Mouse (Mus musculus) frontal cortex, adult 2 months (tissue): ENCODE measurements around the gene Enox1. TPM values are rescaled to one million over a fixed set of nuclear protein-coding genes. Genes with fewer than 3 reads are reported as not detected.

Experiments
- DNase-seq, 2 experiments: peaks; one replicate each; pipeline ENCODE4 v3.0.0; 2022; ENCODE audit warnings: low spot score in 1 of 2; ENCODE audit errors: extremely low spot score in 1 of 2
- polyA plus RNA-seq: library from polyadenylated mRNA; depleted of rRNA; stranded (reverse); fragments of >200 nt; gene quantifications from 2 replicates; pipeline ENCODE4 v1.2.3, GENCODE M21; 2012

The Enox1 gene
- polyA plus RNA-seq, 1 experiment = 23.8 TPM

DNA sequence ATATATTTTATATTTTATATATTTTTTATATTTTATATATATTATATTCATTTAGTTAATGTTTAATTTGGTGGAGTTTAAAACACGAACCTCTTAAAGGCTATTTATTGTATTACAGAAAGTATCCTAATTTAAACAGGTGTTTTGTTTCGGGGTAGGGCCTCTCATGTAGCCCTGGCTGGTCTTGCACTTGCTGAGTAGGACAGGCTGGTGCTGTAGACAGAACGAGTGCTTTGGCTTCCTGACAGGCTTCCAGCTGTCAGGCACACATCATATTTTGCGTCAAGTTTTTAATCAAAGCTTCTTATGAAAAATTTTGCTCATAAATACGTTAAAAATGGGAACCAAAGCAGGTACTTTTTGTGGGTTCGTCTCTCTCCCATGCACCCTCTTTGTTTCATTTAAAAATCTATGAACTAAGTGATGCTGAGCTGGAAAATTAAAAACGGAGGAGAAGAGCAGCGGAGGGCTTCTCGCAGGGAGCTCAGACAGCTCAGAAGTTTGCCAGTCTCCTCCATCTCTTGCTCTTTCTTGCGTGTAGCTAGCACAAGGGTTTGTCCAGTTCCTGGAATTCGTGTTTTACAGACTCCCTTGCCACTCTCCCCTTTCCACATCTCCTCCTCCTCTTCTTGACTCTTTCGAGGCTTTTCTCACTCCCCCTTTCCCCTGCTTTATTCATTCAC, 115.8 kb downstream of the Enox1 start:
- DNase-seq = peak in 1 of 2 experiments; percentile 34

DNA sequence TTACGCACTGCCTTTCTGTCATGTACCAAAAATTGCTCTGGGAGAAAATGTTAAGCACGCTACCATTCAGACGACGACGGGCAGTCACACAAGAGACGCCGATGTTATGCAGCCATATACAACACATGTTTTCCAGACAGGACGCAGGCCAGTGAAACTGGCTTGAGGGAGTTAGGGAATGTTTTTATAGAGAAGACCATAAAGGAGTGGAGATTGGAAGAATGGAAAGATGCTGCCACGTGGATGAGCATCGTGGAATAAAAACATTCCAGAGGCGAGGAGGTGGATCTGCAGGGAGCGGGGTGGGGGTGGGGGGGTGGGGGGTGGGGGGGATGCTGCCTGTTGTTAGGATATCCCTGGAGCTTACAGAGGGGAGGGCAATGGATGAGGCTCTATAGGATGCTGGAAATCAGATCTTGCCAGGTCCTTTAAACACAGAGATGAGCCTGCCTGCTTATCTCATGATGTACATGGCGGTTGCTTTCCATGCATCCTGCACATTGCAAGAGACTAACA, 116.4 kb downstream of the Enox1 start:
- DNase-seq = no peak

DNA sequence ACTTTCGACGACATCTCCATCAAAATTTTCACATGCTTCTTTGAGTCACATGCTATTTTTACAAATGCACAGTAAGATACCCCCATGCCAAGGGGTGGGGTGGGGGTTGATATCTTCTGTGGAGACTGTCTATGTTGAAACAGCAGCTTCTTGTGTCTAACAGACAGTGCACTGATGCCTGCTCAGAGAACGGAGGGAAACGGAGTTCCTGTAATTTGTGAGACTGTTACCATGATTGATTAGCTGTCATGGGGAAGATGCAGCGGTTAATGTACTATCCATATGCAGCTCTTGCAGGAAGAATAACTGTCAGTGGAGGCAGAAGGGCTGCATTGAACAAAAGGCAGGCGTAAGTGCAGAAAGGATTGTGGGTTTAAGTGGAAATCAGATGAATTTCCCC, 117.2 kb downstream of the Enox1 start:
- no peak for DNase-seq

DNA sequence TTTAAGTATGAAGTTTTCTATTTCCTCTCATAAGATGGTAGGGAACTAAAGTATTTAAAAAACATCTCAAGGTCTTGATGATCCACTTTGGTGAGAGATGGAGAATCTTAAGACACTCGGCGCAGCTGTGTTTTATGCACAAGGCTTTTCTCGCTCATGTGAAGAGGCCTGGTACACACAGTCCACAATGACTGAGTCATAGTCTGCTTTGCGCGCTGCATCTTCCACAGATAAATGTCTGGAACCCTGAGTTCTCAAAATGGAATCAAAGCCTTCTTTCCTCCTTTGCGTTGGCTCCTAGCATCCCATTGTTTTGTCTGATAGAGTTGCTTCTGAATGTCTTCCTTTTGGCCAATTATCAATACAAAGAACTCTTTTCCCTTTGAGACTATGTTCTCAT, 119.0 kb downstream of the Enox1 start:
- peak in 1 of 2 experiments; percentile 13 for DNase-seq

DNA sequence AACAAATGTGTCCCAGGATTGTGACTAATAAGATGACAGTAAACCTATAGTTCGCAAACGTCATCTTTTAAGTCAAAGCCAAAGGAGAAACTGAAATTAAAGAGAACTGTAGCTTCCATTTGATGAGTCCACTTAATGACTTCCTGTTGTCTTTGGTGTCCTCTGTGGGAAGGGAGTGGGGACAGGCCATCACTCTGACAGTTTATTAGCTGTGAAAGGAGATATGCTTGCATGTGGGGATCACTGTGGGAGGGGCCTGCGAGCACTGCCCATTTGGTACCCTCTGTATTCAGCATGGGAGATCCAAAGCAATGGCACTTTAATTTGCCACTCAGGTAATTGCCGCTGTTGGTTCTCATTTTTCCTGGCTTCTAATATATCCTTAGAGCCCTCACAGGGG, 122.6 kb downstream of the Enox1 start:
- no peak for DNase-seq

DNA sequence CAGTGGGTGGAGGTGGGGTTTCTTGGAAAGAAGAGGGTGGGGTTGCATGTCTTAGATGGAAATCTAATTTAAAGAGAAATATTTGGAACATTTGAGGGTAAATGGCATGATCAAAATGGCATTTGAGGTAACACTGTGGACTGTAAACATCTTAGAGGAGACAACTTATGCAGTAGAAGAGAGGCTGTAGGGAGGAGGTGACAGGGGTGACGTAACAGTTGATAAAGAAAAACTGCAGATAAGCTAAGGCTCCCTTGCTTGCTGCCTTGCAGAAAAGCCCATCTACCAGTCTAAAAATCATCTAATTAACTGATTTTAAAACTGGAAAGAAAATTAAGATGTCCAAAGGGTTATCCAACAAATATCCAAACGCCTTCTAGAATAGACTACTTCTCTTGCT, 123.9 kb downstream of the Enox1 start:
- DNase-seq = no peak

DNA sequence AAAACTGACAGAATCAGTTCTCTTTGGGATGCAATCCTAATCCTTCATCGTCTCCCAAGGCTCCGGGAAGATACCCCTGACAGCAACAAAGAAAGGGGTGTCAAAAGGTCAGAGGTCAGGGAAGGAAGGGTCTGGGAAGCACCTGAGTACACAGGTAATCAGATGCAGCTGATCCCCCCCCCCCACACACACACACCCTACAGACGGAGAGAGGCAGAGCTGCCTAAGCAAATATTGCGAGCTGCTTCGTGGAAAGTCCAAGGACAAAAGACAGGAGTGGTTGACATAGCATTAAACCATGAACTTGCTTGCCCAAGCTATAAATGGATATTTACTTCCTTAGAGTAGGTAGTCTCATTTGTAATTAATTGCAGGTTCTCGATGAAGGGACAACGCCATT, 124.3 kb downstream of the Enox1 start:
- no peak for DNase-seq

DNA sequence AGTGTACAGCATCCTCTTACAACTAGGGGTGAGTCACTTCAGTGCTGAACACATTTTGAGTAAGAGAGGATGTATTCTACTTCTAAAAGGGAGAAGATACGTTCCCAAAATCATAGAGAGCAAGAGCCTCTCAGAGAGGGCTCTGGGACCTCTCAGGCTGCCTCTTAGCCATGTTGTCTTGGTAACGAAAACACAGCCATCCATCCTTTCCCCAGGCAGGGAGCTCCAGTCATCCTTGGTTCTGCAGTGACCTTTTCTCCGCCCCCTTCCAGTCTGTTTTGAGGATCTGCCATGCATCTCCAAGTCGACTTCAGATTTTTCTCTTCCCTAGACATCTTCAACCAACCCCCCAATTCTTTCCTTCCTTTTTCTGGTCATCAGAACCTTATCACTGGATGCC, 127.4 kb downstream of the Enox1 start:
- peak; percentile 17 to 46 for DNase-seq

DNA sequence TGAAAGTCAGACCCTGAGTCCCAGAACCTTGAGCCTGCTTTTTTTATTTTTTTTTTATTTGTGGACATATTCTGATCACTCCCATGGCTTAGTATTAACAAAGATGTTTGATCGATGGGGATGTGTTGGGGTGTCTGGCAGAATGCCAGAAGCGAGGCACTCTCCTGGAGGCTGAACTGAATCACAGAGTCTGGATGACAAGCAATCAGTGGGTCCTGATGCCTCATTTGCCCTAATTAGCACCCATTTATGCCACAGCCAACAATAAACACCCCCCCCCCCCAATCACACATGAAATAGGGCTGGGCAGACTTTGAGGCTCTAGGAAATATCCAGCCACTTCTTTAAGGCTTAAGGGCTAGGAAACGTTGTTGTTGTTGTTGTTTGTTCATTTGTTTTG, 128.9 kb downstream of the Enox1 start:
- no peak for DNase-seq

DNA sequence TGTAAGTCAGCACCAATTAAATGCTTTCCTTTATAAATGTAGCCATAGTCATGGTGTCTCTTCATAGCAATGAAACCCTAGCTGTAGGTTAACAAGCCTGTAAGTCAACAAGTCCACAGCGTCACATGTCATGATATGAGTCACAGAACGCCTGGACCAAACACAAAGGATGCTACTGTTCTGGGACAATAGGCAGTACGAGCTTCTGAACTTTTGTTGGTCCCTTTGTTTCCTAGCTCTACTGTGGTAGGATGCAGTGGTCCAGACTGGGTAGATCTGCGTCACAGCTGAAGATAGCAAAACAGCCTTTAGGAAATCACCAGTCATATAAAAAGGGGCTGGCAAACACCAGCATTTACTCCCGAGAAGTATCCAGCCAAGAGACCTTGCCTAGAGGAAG, 135.2 kb downstream of the Enox1 start:
- no peak for DNase-seq

DNA sequence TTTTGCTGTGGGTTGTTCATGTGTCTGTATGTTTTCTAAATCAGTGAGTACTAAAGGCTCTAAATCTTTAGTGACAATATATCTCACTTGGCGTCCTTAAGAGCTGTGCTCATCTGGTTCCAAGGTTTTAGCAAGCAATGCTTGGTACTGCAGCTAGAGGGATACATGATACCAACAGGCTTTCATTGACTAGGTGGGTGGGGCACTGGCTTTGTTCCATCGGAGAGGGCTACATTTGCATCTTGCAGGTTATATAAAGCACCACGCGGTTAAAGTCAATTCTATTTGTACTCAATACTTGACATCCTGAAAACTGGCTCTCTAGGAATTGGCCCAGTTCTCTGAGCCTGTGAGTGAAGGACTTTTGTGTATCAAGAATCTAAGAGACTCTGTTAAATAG, 140.5 kb downstream of the Enox1 start:
- DNase-seq = peak; percentile 42 to 79

DNA sequence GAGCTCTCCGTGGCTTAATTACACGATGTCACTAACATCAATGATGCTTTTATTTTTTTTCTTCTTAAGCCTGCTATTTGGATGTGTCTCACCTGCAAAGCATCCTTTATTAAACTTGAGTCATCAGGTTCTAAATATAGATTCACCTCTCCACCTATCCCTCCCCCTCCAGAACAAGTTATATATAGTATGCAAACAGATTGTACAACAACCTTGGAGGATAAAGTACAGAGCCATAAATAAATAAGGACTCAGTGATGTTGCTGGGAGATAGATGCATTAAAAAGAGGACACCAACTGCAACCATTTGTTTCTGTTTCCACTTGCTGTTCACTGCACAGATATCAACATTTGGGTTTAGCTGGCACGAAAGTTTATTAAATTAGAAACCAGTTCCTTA, 141.8 kb downstream of the Enox1 start:
- no peak for DNase-seq

DNA sequence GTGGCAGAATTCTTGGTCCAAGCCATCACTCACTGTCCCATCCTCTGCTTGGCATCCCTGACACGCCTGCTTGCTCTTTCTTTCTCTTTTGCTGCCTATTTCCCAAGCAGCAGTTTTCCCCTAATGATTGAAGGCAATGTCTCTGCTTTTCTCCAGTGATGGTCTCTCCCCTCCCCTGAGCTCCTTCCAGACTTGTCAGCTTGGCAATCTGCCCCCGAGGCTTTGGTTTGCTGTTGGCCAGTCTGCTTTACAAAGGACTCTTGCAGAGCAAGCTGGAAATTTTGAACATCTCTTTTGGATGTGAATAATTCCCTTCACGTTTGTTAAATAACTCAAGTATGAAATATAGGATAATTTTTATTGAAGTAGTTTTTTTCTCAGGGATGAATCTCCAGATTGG, 153.0 kb downstream of the Enox1 start:
- no peak for DNase-seq

DNA sequence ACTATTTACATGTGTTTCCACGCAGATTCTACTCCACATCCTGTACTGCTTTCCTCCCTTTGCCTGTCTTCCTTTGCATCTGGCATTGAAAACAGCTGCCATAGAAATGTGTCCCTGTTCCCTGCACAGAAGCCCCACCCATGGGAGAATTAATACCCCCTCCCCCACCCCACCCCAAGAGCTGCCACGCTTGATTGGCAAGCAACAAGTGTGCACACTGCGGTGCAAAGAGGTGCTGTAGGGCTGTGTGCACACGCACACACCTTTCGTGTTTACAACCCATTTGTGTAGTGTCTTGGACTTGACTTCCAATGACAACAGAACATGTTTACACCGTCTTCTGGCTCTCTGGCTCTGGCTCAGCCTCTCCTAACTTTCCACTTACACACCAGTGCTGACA, 154.9 kb downstream of the Enox1 start:
- DNase-seq = no peak

DNA sequence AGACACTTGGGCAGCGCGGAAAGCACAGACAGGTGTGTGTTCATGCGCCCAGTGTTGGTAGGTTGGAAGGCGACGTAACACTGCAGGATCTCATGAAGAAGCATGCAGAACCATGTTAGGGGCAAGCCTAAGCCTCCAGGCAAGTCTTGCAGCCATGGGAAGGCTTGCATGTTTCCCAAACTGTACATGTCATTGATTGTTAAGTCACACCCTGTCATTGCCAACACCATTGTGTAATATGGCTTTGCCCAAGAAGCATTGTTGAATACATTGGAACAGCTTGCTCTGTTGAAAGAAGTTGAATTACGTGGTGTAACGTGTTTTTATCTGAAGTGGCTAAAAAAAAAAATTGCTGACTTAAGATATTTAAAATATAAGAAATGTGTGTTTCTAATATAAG, 162.8 kb downstream of the Enox1 start:
- no peak for DNase-seq

DNA sequence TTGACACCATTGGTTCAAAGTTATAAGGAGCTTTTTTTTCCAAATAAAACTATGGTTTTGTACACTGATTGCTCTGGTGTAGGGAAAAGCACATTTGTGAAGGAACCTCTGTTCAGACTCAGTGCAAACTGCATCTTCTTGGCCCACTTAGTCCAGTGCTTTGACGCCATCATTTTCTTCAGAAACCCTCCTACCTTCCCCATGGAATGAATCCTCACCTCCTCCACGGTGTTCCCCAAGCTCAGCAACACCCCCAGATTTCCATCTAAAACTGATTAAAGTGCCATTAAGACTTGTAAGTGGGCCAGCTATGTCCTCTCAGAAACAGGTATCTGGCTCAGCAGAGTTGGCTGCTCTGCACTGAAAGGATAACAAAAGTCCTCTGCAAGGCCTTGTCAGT, 167.8 kb downstream of the Enox1 start:
- DNase-seq = peak in 1 of 2 experiments; percentile 47

DNA sequence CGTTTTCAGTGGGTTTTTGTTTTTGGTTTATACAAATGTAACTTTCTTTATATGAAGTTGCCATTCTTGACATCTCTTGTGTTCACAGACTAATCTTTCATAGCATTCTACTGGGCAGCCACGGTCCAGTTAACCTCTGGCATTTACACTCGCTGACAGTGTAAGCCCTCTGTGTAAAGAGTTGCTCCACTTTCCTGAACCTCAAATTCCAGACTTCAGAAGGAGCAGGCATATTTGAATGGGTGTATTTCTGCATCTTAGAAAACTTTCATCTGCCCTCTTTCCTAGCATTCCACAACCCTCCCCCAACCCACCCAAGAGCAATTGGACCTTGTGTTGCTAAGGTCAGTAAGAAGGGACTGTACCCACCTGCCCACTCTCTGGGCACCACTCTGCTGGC, 171.1 kb downstream of the Enox1 start:
- no peak for DNase-seq

DNA sequence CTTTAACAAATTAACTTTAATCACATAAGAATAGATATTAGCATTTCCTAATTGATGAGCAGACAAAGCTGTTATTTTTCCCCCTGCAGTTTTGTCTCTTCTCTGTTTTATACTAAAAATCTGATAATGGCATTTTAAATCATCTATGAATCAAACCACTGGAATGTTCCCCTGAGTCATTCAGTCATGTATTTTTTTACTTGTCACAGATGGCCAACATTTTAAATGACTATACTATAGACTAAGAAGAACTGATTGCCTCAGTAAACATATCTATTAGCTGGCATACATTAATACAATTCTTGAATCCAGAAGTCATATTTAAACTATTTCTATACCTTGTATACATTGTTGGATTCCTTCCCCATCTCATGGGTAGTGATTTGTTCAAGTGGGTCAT, 173.2 kb downstream of the Enox1 start:
- no peak for DNase-seq

DNA sequence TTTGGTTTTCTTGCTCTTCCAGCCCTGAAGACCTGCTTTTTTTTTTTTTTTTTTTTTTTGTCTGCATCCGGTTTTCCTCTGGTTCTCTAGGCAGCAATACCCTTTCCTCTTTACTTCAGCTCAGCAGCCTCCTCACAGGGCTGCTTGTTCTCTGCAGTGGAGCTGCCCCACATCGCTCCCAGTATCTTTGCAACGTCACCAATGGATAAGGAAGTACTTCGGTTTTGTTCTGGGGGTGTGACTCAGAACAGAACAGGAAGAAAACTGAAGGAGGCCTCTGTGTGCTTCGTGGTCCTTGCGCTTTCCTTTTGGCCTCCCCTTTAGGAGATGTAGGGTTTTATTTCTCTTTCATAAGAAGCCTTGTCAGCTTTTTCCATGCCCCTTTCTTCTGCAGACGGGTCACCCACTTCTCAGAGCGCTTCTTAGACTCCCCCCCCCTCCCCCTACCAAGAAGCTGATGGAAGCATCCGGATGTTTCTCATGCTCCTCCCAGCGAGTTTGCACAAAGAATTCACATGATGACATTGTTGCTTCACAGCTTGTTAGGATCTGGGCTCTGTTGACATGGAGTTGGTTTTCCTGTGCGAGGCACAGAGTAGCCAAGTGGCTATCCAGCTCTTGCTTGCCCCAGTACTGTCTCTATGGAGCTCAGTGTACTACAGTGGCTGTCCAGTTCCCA, 187.2 kb downstream of the Enox1 start:
- no peak for DNase-seq

DNA sequence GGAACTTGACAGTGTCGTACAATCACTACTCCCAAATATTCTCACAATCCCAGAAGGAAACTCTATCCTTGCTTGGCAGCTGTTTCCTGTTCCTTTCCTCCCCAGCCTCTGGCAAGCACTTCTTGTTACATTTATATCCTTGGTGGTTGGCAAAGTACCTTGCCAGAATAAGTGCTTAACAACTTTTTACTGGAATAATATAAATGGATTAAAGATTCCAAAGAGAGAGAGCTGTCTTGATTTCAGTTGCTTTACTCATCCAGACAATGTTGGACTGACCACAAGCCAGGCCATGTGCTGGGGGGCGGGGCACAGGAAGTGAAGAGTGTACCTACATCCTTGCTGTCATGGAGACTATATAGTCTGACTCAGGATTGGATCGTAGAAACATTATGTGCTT, 189.7 kb downstream of the Enox1 start:
- peak in 1 of 2 experiments; percentile 68 for DNase-seq

DNA sequence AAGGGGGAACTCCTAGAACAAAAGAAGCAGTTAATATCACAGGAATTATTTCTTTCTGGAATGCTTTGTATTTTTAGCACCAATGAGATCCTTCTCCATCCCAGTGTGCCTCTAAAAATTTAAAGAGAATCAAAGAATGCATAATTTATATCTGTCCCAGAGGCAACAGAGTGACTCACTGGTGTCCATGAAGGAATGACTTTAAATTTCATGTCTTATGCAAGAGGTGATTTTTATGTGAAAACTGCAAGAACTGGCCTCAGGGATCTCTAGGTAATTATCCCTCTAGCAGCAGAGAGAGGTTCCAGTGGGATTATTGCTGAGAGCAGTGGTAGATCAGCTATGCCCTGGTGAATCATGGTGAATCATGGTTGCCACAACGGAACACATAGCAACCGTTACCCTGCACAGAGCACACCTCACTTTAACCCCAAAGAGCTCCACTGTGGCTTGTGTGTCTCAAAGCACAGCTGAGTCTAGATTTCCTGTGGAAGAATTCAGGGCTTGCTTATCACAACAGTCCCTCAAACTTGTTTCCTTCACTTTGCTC, 195.3 kb downstream of the Enox1 start:
- DNase-seq = peak in 1 of 2 experiments; percentile 36

DNA sequence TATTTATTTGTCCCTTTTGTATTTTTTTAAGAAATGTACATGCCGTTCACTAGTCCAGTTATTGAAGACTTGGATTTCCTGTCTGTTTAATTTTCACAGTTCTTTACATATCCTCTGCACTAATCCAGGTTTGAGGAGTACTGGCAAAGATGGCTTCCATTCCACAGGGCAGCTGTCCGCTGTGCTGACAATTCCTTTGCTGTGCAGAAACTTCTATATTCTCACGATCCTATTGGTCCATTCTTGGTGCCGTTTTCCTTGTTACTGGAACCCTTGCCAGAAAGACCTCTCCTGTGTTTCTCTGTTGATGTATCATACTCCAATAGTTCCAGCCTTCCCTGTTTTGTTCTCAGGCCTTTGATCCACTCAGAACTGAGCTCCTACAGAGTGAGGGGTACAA, 206.1 kb downstream of the Enox1 start:
- DNase-seq = no peak
